Mouse (Mus musculus) embryonic facial prominence, embryonic 12.5 days (tissue): ENCODE data around the gene Phf20. TPM values are rescaled to one million over a fixed set of nuclear protein-coding genes. Genes with fewer than 3 reads are reported as not detected.
A peak's percentile ranks its signal among the peaks of the same experiment; 100 is the strongest.

Experiments
- ATAC-seq: fragments of 200-750 bp; cut with Nextera tagmentation; 2 replicates; pipeline ENCODE4 v1.8.0; 2017; ENCODE audit not compliant: insufficient number of reproducible peaks, insufficient read depth, low FRiP score, low TSS enrichment
- H3K27ac ChIP-seq: fragments of 300-500 bp; sonication (generic); 2 replicates; pipeline ENCODE4 v1.5.1; 2016; ENCODE audit warnings: mild to moderate bottlenecking
- H3K27me3 ChIP-seq: fragments of 300-500 bp; sonication (generic); 2 replicates; pipeline ENCODE4 v1.6.1; 2016; ENCODE audit warnings: mild to moderate bottlenecking, moderate library complexity
- H3K36me3 ChIP-seq: fragments of 300-500 bp; sonication (generic); 2 replicates; pipeline ENCODE4 v1.6.1; 2016; ENCODE audit warnings: mild to moderate bottlenecking
- H3K4me1 ChIP-seq: fragments of 300-500 bp; sonication (generic); 2 replicates; pipeline ENCODE4 v1.6.1; 2016
- H3K4me2 ChIP-seq: fragments of 300-500 bp; sonication (generic); replicated peaks from 2 replicates; pipeline ENCODE4 v1.6.1; 2016; ENCODE audit warnings: mild to moderate bottlenecking, moderate library complexity
- H3K4me3 ChIP-seq: fragments of 300-500 bp; sonication (generic); 2 replicates; pipeline ENCODE4 v1.5.1; 2016; ENCODE audit warnings: mild to moderate bottlenecking
- H3K9ac ChIP-seq: fragments of 300-500 bp; sonication (generic); 2 replicates; pipeline ENCODE4 v1.6.1; 2016; ENCODE audit warnings: mild to moderate bottlenecking, moderate library complexity
- H3K9me3 ChIP-seq: fragments of 300-500 bp; sonication (generic); 2 replicates; pipeline ENCODE4 v1.6.1; 2016; ENCODE audit warnings: mild to moderate bottlenecking, moderate library complexity
- WGBS: fragments of 180-500 bp; shearing (Covaris S2); methylation state at CpG from one replicate; pipeline ENCODE4 v1.1.7; 2016; 5-methylcytosine and 5-hydroxymethylcytosine counted together
- polyA plus RNA-seq: library from polyadenylated mRNA; unstranded; fragments of >200 nt; fragmentation: Nextera tagmentation; extraction: Ambion mirVana; gene quantifications from 2 replicates; pipeline ENCODE4 v1.2.1, GENCODE M21; 2016

Gene Phf20
- polyA plus RNA-seq, 1 experiment from 2014 or later, result 85.6 TPM

GRCm38 (mm10) chr2:156281227-156281626 is 85.0 kb downstream of the Phf20 start:
- H3K4me3 ChIP-seq, result no peak overlapping the region
- H3K4me1 ChIP-seq, result peaks cover 5% of the 10 kb centered on the region
- H3K4me2 ChIP-seq, result no peak overlapping the region
- ATAC-seq, result no peak
- no peaks in the 10 kb centered on the region for H3K27me3 ChIP-seq
- no peak overlapping the region for H3K27ac ChIP-seq
- H3K9me3 ChIP-seq, result no peaks in the 10 kb centered on the region
- H3K36me3 ChIP-seq, result peaks cover 22% of the 10 kb centered on the region; the same call in 1 of the 2 replicates
- no peak overlapping the region for H3K9ac ChIP-seq
- 82% methylated on average over 4 of the region's 4 CpGs for WGBS

- no peak for ATAC-seq
- no peaks in the 10 kb centered on the region for H3K27me3 ChIP-seq
- no peaks in the 10 kb centered on the region for H3K9me3 ChIP-seq
- no peak overlapping the region for H3K4me3 ChIP-seq
- H3K27ac ChIP-seq, result no peak overlapping the region
- no peak overlapping the region for H3K9ac ChIP-seq
- WGBS, result 72% methylated on average over 2 of the region's 2 CpGs
- H3K36me3 ChIP-seq, result peaks cover 31% of the 10 kb centered on the region
- no peaks in the 10 kb centered on the region for H3K4me1 ChIP-seq
- no peak overlapping the region for H3K4me2 ChIP-seq
Observed at GRCm38 (mm10) chr2:156285161-156285560, 88.9 kb downstream of the Phf20 start.

DNA sequence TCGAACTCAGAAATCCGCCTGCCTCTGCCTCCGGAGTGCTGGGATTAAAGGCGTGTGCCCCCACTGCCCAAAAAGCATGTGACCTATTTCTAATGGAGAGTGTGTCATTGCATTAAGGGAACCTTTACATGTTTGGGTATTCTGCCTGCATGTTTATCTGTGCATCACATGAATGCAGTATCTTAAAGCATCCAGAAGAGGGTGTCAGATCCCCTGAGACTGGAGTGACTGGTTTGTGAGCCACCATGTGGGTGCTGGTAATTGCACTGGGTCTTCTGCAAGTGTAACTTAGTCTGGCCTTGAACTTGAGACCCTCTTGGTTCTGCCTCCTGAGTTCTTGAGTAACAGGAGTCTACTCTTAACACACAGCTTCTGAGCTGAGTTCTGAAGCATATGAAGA is 90.5 kb downstream of the Phf20 start:
- ATAC-seq, result no peak
- no peak overlapping the region for H3K4me3 ChIP-seq
- H3K27me3 ChIP-seq, result no peaks in the 10 kb centered on the region
- WGBS, result 95% methylated on average over 4 of the region's 4 CpGs
- no peak overlapping the region for H3K27ac ChIP-seq
- H3K4me1 ChIP-seq, result no peaks in the 10 kb centered on the region
- H3K36me3 ChIP-seq, result peaks cover 38% of the 10 kb centered on the region
- H3K9ac ChIP-seq, result no peak overlapping the region
- no peaks in the 10 kb centered on the region for H3K9me3 ChIP-seq
- H3K4me2 ChIP-seq, result no peak overlapping the region

- no peak overlapping the region for H3K27ac ChIP-seq
- H3K27me3 ChIP-seq, result no peaks in the 10 kb centered on the region
- no peak overlapping the region for H3K9ac ChIP-seq
- ATAC-seq, result no peak
- no peak overlapping the region for H3K4me3 ChIP-seq
- 87% methylated on average over 2 of the region's 2 CpGs for WGBS
- no peaks in the 10 kb centered on the region for H3K9me3 ChIP-seq
- H3K36me3 ChIP-seq, result peaks cover 43% of the 10 kb centered on the region
- H3K4me2 ChIP-seq, result no peak overlapping the region
- H3K4me1 ChIP-seq, result no peaks in the 10 kb centered on the region
Observed at GRCm38 (mm10) chr2:156288222-156288621, 92.0 kb downstream of the Phf20 start.

DNA sequence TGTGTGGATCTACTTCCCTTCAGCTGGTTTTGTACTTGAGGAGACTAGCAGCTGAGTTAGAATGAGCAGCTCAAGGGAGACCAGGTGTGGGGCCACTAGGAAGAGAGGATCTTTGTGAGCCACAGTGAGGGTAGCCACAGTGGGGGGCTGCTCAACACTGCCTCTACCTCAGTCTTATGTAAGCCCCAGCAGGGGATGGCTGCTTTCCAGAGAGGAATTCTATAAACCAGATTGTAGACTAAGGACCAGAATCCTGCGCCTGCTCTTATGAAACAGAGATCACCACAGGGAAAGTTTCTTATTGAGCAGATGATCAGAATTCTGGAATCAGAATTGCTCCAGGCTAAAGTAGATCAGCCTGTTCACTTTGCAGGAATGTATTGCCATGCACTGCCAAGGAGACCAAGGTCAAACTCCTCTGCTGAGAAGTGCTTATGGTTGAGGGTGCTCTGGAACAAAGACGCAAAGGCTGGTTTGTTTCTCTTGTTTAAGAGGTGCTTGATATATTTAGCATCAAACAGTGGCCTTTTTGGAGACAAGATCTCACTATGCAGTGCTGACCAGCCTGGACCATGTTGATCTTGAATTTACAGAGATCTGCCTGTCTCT is 93.4 kb downstream of the Phf20 start:
- 90% methylated on average over 2 of the region's 2 CpGs for WGBS
- no peak for ATAC-seq
- H3K36me3 ChIP-seq, result peaks cover 57% of the 10 kb centered on the region

DNA sequence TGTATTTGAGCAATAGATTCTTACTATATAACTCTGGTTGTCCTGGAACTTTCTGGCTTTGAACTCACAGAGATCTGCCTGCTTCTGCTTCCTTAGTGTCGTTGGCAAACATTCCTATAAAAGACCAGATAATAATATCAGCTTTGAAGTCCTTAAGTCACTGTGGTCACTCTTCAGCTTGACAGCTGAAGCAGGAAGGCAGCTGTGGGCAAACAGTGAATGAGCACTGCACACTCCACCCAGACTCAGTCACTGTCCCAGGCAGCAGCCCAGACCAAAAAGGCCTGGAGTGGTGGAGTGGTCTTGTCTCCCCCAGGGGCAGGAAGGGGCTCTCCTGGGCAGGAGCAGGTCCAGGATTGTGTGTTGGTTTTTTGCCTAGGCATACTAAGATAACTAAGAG is 95.7 kb downstream of the Phf20 start:
- H3K27ac ChIP-seq, result no peak overlapping the region
- no peak overlapping the region for H3K9ac ChIP-seq
- WGBS, result 84% methylated on average over 1 of the region's 1 CpGs
- no peak for ATAC-seq
- H3K4me2 ChIP-seq, result no peak overlapping the region
- H3K9me3 ChIP-seq, result no peaks in the 10 kb centered on the region
- no peak overlapping the region for H3K4me3 ChIP-seq
- no peaks in the 10 kb centered on the region for H3K27me3 ChIP-seq
- H3K4me1 ChIP-seq, result no peaks in the 10 kb centered on the region
- peaks cover 69% of the 10 kb centered on the region for H3K36me3 ChIP-seq

More for the DNA sequence above, 93.4 kb downstream of the Phf20 start:
- Histone ChIP-seq H3K9me3 (no peaks in the 10 kb centered on the region), H3K27me3 (no peaks in the 10 kb centered on the region), H3K27ac (no peak overlapping the region), H3K4me3 (no peak overlapping the region), H3K9ac (no peak overlapping the region), H3K4me1 (no peaks in the 10 kb centered on the region), H3K4me2 (no peak overlapping the region)

DNA sequence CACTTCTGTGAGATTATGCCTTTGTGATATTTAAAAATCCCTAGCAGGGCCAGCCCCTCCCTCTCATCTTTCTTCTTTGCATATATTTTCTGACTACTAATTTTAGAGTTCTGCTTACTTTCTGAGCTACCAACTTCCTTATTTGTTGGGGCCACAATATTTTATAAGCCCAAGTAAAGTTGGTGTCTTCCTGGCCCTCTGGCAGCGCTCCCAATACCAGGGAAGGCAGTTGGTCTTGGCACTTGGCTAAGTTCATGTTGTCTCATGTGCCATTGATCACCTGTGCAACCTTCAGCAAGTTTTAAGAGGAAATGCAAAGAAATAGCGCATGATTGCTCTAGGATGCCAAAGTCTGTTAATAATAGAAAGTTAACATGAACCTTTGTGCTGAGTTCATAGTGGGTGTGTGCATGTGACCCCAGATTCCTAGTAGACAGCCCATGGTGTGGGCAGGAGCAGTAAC is 99.4 kb downstream of the Phf20 start:
- Histone ChIP-seq H3K27me3 (no peaks in the 10 kb centered on the region), H3K4me1 (no peaks in the 10 kb centered on the region; the same call in 1 of the 2 replicates), H3K9ac (no peak overlapping the region), H3K4me3 (no peak overlapping the region), H3K36me3 (peaks cover 71% of the 10 kb centered on the region), H3K27ac (no peak overlapping the region), H3K9me3 (no peaks in the 10 kb centered on the region), H3K4me2 (no peak overlapping the region)
- WGBS, result 95% methylated on average over 2 of the region's 2 CpGs
- ATAC-seq, result no peak

GRCm38 (mm10) chr2:156296190-156296589 is 99.9 kb downstream of the Phf20 start:
- no peak overlapping the region for H3K9ac ChIP-seq
- H3K9me3 ChIP-seq, result no peaks in the 10 kb centered on the region
- H3K36me3 ChIP-seq, result peaks cover 71% of the 10 kb centered on the region
- H3K4me3 ChIP-seq, result no peak overlapping the region
- no peaks in the 10 kb centered on the region; the same call in 1 of the 2 replicates for H3K4me1 ChIP-seq
- no peak overlapping the region for H3K27ac ChIP-seq
- no peak overlapping the region for H3K4me2 ChIP-seq
- H3K27me3 ChIP-seq, result no peaks in the 10 kb centered on the region
- ATAC-seq, result no peak
- WGBS, result 90% methylated on average over 3 of the region's 3 CpGs

GRCm38 (mm10) chr2:156297653-156298052 is 101.4 kb downstream of the Phf20 start:
- peaks cover 79% of the 10 kb centered on the region for H3K36me3 ChIP-seq
- H3K27me3 ChIP-seq, result no peaks in the 10 kb centered on the region

DNA sequence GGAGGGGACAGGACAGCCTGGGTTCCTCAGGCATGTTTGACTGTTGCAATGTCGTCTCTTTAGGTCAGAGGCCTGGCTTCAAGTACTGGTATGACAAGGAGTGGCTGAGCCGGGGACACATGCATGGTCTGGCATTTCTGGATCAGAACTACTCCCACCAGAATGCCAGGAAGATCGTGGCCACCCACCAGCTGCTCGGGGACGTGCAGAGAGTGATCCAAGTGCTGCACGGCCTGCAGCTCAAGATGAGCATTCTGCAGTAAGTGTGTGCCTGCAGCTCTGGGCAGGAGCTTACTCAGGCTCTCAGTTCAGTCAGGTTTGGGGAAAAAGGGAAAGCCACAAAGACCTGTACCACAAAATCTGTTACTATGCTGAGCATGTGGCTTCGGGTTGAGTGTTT is 102.2 kb downstream of the Phf20 start:
- 90% methylated on average over 7 of the region's 7 CpGs for WGBS
- no peak for ATAC-seq

More at GRCm38 (mm10) chr2:156297653-156298052, 101.4 kb downstream of the Phf20 start:
- no peak overlapping the region for H3K4me2 ChIP-seq
- H3K9ac ChIP-seq, result 0 out of 2 replicates have a peak overlapping the region, but pooled peaks have one; percentile 19
- no peak overlapping the region for H3K27ac ChIP-seq
- WGBS, result 76% methylated on average over 3 of the region's 3 CpGs
- H3K4me1 ChIP-seq, result no peaks in the 10 kb centered on the region; the same call in 1 of the 2 replicates
- no peaks in the 10 kb centered on the region for H3K9me3 ChIP-seq
- H3K4me3 ChIP-seq, result no peak overlapping the region
- peak; percentile 73; the same call in 1 of the 2 replicates for ATAC-seq

DNA sequence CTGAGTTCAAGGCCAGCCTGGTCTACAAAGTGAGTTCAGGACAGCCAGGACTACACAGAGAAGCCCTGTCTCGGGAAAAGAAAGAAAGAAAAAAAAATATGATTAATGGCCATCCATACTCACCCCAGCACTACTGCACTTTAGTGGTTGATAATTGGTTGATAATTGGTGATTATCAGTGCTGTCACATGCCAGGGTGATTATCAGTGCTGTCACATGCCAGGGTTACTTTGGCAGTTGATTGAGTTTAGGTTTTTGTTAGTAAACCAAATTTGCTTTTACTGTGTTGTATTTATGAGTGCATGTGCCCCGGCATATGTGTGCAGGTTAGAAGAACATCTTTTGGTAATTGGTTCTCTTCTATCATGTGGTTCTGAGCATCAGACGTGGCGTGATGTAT is 105.8 kb downstream of the Phf20 start:
- H3K27me3 ChIP-seq, result no peaks in the 10 kb centered on the region
- no peak for ATAC-seq
- H3K27ac ChIP-seq, result no peak overlapping the region
- H3K9me3 ChIP-seq, result no peaks in the 10 kb centered on the region
- no peak overlapping the region for H3K4me3 ChIP-seq
- peaks cover 66% of the 10 kb centered on the region for H3K36me3 ChIP-seq
- H3K4me2 ChIP-seq, result no peak overlapping the region
- no peak overlapping the region for H3K9ac ChIP-seq
- WGBS, result 90% methylated on average over 4 of the region's 4 CpGs
- H3K4me1 ChIP-seq, result no peaks in the 10 kb centered on the region; the same call in 1 of the 2 replicates

More for the DNA sequence above, 102.2 kb downstream of the Phf20 start:
- Histone ChIP-seq H3K9me3 (no peaks in the 10 kb centered on the region), H3K9ac (no peak overlapping the region), H3K36me3 (peaks cover 77% of the 10 kb centered on the region), H3K4me1 (no peaks in the 10 kb centered on the region; the same call in 1 of the 2 replicates), H3K27me3 (no peaks in the 10 kb centered on the region), H3K27ac (no peak overlapping the region), H3K4me2 (no peak overlapping the region), H3K4me3 (no peak overlapping the region)

GRCm38 (mm10) chr2:156304351-156304750 is 108.1 kb downstream of the Phf20 start:
- no peaks in the 10 kb centered on the region for H3K4me1 ChIP-seq
- no peak for ATAC-seq
- H3K4me2 ChIP-seq, result no peak overlapping the region
- H3K36me3 ChIP-seq, result peaks cover 55% of the 10 kb centered on the region
- no peak overlapping the region for H3K27ac ChIP-seq
- 92% methylated on average over 4 of the region's 4 CpGs for WGBS
- H3K9ac ChIP-seq, result no peak overlapping the region
- no peak overlapping the region for H3K4me3 ChIP-seq
- no peaks in the 10 kb centered on the region for H3K9me3 ChIP-seq
- no peaks in the 10 kb centered on the region for H3K27me3 ChIP-seq
